Mouse (Mus musculus): ENCODE results near the gene Ackr3.

- TF ChIP-seq RAD21 (IDR thresholded peaks at IDR 0.05; ENCODE audit: low read depth, low read length), result no peak
- TF ChIP-seq ZNF384 (IDR thresholded peaks at IDR 0.05; ENCODE audit: low read depth, low read length), result no peak
- TF ChIP-seq GATA1 (IDR thresholded peaks at IDR 0.05; ENCODE audit: low read depth, low read length), result no peak
- TF ChIP-seq POLR2A (IDR thresholded peaks at IDR 0.05; ENCODE audit: control insufficient read depth in 1 of 2, insufficient read depth in 1 of 2, low read depth in 1 of 2, low read length in 2 of 2, poor library complexity in 1 of 2), result no peak
- no peak for TF ChIP-seq POLR2AphosphoS5 (IDR thresholded peaks at IDR 0.05; ENCODE audit: borderline replicate concordance, low read depth, low read length)
- TF ChIP-seq ZMIZ1 (IDR thresholded peaks at IDR 0.05; ENCODE audit: low read depth, low read length), result no peak
- no peak for TF ChIP-seq TCF12 (IDR thresholded peaks at IDR 0.05; ENCODE audit: low read depth, low read length)
Observed at GRCm38 (mm10) chr1:90186173-90186572, 17.6 kb upstream of the Ackr3 start.

Measured in MEL (cell line).